Mouse (Mus musculus): Measurements from ENCODE around the gene Ap5s1.
"Not testable (repeated sequence)": the region's sequence is repeated elsewhere in the genome, so short reads cannot be mapped to it uniquely, and the experiment has no call there.

Gene Ap5s1

DNA sequence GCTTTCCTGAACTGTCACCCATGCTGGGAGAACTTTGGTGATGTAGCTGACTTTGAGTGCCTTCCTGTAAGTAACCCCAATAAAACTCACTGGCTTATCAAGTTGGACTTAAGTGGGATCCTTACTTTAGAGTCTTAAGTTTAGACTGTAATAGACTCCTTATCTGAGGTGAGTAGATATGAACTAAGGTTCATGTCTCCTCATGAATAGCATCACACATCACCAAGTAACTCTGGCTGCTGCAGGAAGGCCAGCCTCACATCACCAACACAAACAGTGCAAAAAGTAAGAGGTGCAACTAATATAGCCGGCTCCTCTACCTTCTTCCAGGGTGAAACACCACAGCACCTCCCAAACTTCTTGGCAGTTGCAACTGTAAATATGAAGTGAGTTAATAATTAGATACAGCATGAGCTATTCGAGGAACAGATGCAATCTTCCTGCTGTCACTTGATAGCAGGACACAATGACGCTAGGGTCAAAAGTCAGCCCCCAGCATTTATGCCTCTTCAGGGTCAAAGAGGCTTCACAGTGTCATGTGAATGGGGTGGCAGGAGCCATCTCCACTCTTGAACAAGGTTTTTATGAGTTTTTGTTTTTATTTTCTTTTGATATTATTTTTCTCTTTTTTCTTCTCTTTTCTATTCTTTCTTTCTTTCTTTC, 15.1 kb downstream of the Ap5s1 start:
- no peak for DNase-seq (ENCODE audit: low spot score)

DNA sequence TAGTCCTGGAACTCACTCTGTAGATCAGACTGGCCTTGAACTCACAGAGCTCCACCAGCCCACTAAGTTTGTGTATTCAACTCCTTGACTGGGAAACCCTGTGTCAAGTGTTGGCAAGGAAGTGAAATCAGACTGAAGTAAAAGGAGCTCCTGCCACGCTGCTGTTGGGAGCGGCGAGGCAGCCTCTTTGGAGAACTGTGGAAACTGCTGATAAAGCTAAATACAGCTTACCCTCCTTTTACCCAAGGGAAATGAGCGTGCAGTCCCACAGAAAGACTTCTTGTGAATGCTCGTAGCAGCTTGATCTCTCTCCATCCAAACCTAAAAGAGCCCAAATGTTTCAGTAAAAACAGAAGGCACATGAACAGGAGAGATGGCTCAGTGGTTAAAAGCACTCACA, 15.7 kb downstream of the Ap5s1 start:
- no peak for DNase-seq (ENCODE audit: low spot score)

GRCm38 (mm10) chr2:131223569-131223968, 16.7 kb downstream of the Ap5s1 start:
- no peak for DNase-seq (ENCODE audit: low spot score)

DNA sequence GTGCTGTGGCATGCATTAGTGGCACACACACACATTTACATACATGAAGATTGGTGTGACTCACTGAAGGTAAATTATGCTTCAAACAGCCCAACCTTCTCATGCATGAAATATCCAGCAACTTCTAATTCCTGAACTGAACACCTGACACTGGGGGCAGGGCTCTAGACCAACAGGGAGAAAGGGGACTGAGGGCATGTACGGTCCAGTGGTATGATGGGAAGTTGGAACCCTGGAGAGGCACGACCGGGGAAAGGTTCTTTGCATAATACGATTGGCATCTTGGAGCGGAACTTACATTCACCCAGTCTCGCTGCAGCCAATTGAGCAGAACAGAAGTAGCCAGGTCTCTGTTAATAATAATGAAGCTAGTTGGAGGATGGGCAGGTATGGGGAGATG, 18.3 kb downstream of the Ap5s1 start:
- no peak for DNase-seq (ENCODE audit: low spot score)

DNA sequence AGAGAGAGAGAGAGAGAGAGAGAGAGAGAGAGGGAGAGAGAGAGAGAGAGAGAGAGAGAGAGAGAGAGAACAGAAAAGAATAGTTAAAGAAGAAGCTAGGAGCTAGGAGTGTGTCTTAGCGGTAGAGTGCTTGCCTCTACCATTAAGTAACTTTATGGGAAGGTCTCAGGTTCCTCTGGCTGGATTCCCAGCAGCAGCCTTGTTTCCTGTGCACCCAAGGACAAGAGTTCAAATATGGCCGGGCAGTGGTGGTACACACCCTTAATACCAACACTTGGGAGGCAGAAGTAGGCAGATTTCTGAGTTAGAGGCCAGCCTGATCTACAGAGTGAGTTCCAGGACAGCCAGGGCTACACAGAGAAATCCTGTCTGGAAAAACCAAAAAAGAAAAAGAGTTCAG, 19.8 kb downstream of the Ap5s1 start:
- not testable (repeated sequence) for DNase-seq (ENCODE audit: low spot score)

GRCm38 (mm10) chr2:131227243-131227642, 20.4 kb downstream of the Ap5s1 start:
- DNase-seq (ENCODE audit: low spot score): no peak

DNA sequence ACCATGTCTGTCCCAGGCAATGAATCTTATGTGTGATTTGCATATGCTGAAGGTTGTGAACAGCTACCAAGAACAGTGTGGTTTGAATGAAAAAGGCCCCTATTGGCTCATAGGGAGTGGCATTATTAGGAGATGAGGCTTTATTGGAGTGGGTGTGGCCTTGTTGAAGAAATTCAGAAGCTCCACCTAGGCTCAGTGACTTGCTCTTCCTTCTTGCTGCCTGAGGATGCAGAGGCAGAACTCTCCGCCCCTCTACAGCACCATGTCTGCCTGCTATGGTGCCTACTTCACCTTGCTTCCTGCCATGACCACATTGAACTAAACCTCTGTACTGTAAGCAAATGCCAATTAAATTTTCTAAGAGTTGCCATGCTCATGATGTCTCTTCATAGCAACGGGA, 25.7 kb downstream of the Ap5s1 start:
- DNase-seq (ENCODE audit: low spot score): no peak

GRCm38 (mm10) chr2:131233307-131234126, 26.6 kb downstream of the Ap5s1 start, which contains the start of gene Mavs:
Mavs (plus strand) TSS chr2:131234063.
- peak; percentile 97 for DNase-seq (ENCODE audit: low spot score)

DNA sequence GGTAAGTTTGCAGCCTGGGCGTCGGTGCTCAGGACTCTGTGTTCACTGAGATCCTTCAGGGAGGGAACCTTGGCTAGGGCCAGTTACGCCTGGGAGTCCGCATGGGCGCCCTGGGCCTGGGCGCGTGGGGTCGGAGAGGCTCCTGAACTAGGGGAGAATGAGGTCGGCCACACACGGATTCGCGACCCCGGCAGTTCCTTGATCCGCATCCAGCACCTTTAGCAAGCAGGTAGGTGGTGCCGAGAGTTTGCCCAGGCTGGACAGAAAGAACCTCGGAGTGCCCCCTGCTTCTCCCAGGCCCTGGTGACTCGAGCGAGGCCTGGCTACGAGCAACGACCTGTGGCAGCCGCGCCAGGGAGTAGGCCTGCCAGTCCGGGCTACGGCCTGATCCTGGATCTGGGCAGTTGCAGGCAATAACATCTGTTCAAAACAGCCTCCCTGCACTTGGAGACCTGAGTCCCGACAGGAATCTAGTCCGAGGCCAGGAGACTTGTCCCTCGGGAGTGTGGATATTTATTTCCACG, 27.3 kb downstream of the Ap5s1 start:
- DNase-seq (ENCODE audit: low spot score): no peak

GRCm38 (mm10) chr2:131234970-131235635, 28.2 kb downstream of the Ap5s1 start:
- DNase-seq (ENCODE audit: low spot score): no peak

DNA sequence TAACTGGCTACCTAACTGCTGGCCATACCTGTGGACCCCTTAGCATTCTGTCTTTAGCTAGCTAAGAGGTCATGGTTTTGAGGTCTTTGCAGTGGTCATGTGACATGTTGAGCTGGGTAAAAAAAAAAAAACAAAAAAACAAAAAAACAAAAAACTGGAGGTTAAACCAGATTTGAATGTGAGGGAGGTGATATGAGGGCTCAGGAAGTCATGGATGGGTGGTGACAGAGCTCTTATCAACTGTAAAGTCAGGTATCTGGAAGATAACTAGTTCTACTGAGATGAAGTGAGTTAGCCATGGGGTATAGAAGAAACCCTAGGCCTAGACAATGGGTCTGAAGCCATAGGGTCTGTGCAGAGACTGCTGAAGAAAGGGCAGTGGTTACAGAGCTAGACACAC, 35.3 kb downstream of the Ap5s1 start:
- DNase-seq (ENCODE audit: low spot score): no peak

DNA sequence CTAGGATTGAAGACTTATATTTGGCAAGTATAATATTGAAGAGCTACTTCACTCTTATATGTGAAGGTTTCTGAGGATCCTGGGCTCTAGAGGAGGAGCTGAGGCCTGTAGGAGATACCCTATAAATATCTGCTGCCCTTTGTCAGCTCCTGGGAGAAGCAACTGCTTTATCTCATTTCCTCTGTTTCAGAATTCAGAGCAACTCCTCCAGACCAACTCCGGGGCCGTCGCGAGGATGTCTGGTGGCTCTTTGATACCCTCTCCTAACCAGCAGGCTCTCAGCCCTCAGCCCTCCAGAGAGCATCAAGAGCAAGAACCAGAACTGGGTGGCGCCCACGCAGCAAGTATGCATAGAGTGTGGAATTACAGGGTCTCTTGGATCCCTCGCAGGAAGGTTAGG, 36.1 kb downstream of the Ap5s1 start:
- DNase-seq (ENCODE audit: low spot score): no peak

DNA sequence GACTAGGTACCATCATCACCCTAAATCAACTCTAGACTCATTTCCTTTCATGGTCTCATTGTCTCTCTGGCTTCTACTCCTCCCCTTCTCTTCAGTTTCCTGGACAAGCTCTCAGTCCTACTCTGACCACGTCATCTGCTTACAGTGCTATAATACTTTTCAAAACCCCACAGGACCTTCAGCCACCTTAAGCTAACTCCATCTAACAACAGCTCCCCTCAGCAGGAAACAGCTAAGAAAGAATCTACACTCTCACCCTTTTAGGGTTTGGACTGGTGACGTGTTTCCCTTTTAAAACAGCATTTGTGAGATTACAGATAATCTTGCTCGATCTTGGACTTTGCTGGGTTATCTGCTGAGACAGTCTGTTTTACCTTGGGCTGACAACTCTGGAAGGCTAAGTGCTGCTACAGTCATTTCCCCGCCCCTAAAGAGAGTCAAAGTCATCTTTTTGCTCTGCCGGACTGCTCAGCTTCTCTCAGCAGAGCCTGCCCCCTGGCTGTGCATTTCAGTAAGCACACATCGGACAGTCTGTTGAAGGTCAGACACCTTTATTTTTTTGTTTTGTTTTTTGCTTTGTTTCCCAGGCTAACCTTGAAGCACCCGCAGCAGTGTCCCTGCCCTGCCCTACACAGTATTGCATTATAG, 46.9 kb downstream of the Ap5s1 start:
- peak; percentile 75 for DNase-seq (ENCODE audit: low spot score)

DNA sequence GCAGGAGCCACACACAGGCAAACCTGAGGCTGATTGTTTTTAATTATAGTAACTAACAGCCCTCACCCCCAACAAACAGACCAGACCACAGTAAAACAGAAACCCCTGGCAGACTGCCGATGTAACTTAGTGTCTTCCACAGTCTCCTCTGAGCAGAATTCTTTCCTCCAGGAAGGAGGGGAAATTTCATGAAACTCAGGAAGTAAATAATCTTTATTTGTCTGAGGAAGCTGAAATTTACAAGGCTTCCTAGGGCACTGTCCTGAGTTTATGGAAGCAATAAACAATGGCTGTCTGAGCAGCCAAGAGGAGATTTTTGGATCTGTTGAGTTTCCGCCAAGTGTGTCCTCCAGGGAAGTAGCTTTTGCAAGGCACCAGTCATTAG, 47.4 kb downstream of the Ap5s1 start:
- DNase-seq (ENCODE audit: low spot score): peak; percentile 34

DNA sequence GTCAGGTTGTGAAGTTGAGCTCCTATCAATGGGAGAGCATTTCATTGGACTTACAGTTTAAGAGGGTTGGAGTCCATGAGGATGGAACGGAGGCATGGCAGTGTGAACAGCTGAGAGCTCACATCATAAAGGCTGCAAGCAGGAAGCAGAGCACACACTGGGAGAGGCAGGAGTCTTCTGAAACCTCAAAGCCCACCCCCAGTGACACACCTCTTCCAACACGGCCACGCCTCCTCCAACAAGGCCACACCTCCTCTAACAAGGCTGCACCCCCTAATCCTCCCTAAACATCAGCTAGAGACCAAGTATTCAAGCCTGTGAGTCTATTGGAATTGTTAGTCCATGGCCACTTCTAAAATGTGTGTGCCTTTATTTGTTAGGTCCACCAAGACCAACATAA, 48.9 kb downstream of the Ap5s1 start:
- no peak for DNase-seq (ENCODE audit: low spot score)

DNA sequence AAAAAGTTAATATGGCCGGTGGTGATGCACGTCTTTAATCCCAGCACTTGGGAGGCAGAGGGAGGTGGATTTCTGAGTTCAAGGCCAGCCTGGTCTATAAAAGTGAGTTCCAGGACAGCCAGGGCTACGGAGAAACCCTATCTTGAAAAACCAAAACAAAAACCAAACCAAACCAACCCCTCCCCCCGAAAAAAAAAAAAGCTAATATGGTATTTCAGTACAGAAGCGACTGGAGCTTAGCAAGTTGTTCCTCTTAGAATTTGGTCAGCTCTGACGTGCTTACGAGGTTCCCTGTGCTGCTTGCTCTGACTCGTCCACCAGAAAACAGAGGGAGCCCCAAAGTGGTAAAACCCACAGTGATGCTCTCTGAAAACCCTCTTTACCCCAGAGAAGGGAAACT, 51.8 kb downstream of the Ap5s1 start:
- no peak for DNase-seq (ENCODE audit: low spot score)

DNA sequence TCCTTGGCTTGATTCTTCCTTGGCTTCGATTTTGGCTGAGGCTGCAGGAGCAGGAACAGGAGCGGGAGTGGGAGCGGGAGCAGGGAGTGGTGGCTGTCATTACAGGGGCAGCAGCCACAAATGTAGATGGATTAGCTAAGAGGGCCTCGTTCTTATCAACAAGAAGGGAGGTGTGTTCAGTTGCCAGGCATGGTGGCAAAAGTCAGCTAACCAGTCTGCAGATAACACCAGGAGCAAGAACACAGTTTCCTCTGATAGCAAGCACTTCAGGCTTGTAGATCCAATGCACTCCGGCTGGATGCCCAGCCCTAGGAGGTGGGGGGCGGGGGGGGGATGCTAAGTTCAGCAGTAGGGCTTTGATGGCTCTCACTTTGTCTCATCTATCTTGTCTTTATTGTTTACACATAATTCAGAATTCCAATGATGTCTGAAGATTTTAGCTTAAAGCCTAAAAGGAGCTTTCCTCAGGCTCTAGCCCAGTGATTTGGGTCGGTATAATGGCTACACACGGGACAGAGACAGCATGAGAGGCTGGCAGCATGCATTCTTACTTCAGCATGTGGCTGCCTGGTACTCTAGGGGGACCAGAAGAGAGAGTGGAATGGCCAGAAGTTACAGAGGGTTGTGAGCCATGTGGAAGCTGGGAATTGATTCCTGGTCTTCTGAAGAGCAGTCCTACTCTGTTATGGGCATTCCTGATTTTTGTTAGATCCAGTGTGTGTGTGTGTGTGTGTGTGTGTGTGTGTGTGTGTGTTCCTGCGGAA, 53.8 kb downstream of the Ap5s1 start:
- no peak for DNase-seq (ENCODE audit: low spot score)

- no peak for DNase-seq (ENCODE audit: low spot score)
These were observed 54.8 kb downstream of the Ap5s1 start for GRCm38 (mm10) chr2:131261481-131262212.

GRCm38 (mm10) chr2:131262213-131262672, 55.4 kb downstream of the Ap5s1 start, which contains the start of gene Pank2:
Pank2 (plus strand) TSS chr2:131262495.
- DNase-seq (ENCODE audit: low spot score): peak; percentile 97
